Mouse (Mus musculus) G1E (cell line): ENCODE data around the gene Tnfsf4. TPM values are rescaled to one million over a fixed set of nuclear protein-coding genes. Genes with fewer than 3 reads are reported as not detected.

Source experiments
- ATAC-seq: 2 replicates; pipeline ENCODE4 v1.8.0; 2016; ENCODE audit warnings: mild to moderate bottlenecking; ENCODE audit not compliant: insufficient number of reproducible peaks, poor library complexity, low FRiP score, severe bottlenecking; ENCODE audit errors: extremely low read depth
- DNase-seq: peaks from one replicate; pipeline ENCODE4 v3.0.0; 2012; ENCODE audit warnings: low spot score
- H3K27me3 ChIP-seq: 2 replicates; pipeline ENCODE4 v1.6.1; 2012; ENCODE audit warnings: mild to moderate bottlenecking, low read length, inconsistent platforms; ENCODE audit not compliant: insufficient read depth
- H3K36me3 ChIP-seq: replicated peaks from 2 replicates; pipeline ENCODE3; 2012; ENCODE audit warnings: mild to moderate bottlenecking, inconsistent platforms
- H3K4me1 ChIP-seq: 2 replicates; pipeline ENCODE4 v1.6.1; 2012; ENCODE audit warnings: low read depth, low read length, inconsistent platforms, mixed read lengths; ENCODE audit not compliant: insufficient read depth
- H3K4me3 ChIP-seq: 2 replicates; pipeline ENCODE4 v1.5.1; 2012; ENCODE audit warnings: low read depth, mild to moderate bottlenecking, inconsistent platforms, low read length, moderate library complexity, mixed read lengths
- H3K9me3 ChIP-seq: replicated peaks from 2 replicates; pipeline ENCODE4 v1.6.1; 2012; ENCODE audit warnings: inconsistent platforms
- CTCF ChIP-seq: IDR thresholded peaks from 2 replicates; pipeline ENCODE4 v1.5.1; 2012; ENCODE audit warnings: low read depth, low read length, inconsistent platforms, mixed read lengths
- GATA1 ChIP-seq: IDR thresholded peaks from 2 replicates; pipeline ENCODE4 v1.6.1; 2012; ENCODE audit warnings: borderline replicate concordance, low read length, inconsistent platforms, mixed read lengths
- GATA2 ChIP-seq: IDR thresholded peaks from 2 replicates; pipeline ENCODE4 v1.6.1; 2012; ENCODE audit warnings: low read depth, low read length, inconsistent platforms, borderline replicate concordance
- POLR2AphosphoS5 ChIP-seq: IDR thresholded peaks from 2 replicates; pipeline ENCODE4 v1.6.1; 2012; ENCODE audit warnings: low read depth, low read length, inconsistent platforms; ENCODE audit not compliant: insufficient replicate concordance
- TAL1 ChIP-seq: conservative IDR thresholded peaks from 2 replicates; pipeline ENCODE4 v1.6.1; 2012; ENCODE audit warnings: low read depth, low read length, inconsistent platforms, mixed read lengths
- polyA plus RNA-seq: library from polyadenylated mRNA; stranded (reverse); fragments of >175 nt; gene quantifications from 2 replicates; pipeline ENCODE4 v1.2.3, GENCODE M21; 2012
- total RNA-seq, 2 experiments: library from RNA; stranded (forward) in 1 of 2; stranded (reverse) in 1 of 2; fragments of 200-1000 nt in 1 of 2; fragments of >200 nt in 1 of 2; fragmentation: Nextera tagmentation in 1 of 2; gene quantifications; 2 replicates each; pipeline ENCODE4 v1.2.3; 2014 to 2017

The Tnfsf4 gene
- total and polyA plus RNA-seq, 3 experiments, result 0.05 TPM; not detected in 2

DNA sequence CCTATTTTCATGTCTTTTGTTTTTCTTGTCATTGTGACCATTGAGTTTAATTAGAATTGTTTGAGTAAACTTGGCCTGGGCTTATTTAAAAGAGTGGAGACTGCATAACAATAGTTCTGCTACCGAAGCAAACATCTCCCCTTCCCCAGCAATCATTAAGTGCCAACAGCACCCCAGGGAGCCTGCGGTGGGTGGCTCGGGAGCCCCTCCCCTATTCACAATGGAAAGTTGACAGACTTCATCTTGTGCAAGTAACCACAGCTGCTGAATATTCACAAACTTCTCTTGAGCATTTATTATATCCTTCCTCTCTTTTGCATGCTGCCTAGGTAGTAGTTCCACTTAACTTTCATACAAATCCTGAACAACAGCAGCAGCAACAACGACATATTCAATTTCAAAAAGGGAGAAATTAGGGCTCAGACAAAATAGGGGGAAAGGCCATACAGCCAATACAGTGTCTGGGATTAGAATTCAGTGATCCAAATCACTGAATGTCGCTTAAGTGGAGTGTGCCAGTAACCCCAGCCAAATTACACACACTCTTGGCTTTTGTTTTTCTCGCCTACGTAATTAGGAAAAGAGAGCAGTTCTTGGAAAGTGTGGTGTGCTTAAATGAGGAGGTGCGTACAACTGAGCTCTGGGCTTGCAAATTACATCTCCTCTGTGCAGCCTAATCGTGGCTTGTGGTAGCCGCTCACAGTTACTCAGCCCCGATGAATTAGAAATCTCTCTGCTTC lies 15.4 kb upstream of the Tnfsf4 start:
- Histone ChIP-seq H3K4me1 (peaks cover 2% of the 10 kb centered on the region; the same call in 1 of the 2 replicates), H3K9me3 (no peaks in the 10 kb centered on the region), H3K4me3 (no peak overlapping the region), H3K36me3 (no peaks in the 10 kb centered on the region), H3K27me3 (peaks cover 30% of the 10 kb centered on the region)
- ATAC-seq, result no peak
- no peak for DNase-seq
- TF ChIP-seq CTCF, result no peak
- no peak for TF ChIP-seq POLR2AphosphoS5
- no peak for TF ChIP-seq GATA1
- TF ChIP-seq GATA2, result no peak
- no peak for TF ChIP-seq TAL1

DNA sequence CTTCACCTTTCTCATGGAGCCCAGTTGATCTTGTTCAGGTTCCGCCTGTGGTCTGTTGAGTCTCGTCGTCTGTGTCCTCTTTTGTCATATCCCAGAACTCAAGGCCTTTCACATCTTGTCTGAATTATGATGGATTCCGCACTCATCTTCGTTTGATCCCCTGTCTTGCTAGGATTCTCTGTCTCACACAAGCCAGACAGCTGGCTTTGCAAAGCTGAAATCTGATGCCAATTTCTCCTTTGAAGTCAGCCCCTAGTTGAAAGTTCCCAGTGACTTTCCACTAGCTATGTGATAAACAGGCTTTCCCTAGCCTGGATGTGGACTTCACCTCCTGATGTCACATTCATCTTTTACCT lies 14.8 kb upstream of the Tnfsf4 start:
- Histone ChIP-seq H3K9me3 (no peaks in the 10 kb centered on the region), H3K4me1 (no peaks in the 10 kb centered on the region; the same call in 1 of the 2 replicates), H3K27me3 (peaks cover 28% of the 10 kb centered on the region), H3K36me3 (no peaks in the 10 kb centered on the region), H3K4me3 (no peak overlapping the region)
- no peak for DNase-seq
- TF ChIP-seq GATA1 (no peak), TAL1 (no peak), POLR2AphosphoS5 (no peak), GATA2 (no peak), CTCF (no peak)
- no peak for ATAC-seq

DNA sequence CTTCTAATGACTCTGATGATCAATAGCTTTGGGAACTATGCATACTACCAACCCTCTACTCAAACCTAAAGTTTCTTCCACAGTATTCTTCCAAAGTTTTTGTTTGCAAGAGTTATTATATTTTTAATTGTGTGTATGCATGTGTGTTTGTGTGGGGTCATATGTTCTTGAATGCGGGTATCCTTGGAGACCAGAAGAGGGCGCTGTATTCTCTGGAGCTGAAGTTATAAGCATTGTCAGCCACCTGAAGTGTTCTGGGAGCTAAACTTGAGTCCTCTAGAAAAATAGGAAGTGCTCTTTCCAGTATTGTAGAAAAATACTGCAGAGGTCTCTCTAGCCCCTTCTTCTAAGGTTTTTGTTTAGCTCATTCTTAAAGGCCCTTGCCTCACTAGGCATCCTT lies 5.1 kb upstream of the Tnfsf4 start:
- no peak for TF ChIP-seq POLR2AphosphoS5
- TF ChIP-seq CTCF, result no peak
- no peak for TF ChIP-seq TAL1
- no peak for TF ChIP-seq GATA1
- no peak for TF ChIP-seq GATA2
- no peak for DNase-seq
- Histone ChIP-seq H3K27me3 (peaks cover 29% of the 10 kb centered on the region), H3K9me3 (no peaks in the 10 kb centered on the region), H3K36me3 (no peaks in the 10 kb centered on the region), H3K4me3 (no peak overlapping the region), H3K4me1 (no peaks in the 10 kb centered on the region)
- no peak for ATAC-seq

DNA sequence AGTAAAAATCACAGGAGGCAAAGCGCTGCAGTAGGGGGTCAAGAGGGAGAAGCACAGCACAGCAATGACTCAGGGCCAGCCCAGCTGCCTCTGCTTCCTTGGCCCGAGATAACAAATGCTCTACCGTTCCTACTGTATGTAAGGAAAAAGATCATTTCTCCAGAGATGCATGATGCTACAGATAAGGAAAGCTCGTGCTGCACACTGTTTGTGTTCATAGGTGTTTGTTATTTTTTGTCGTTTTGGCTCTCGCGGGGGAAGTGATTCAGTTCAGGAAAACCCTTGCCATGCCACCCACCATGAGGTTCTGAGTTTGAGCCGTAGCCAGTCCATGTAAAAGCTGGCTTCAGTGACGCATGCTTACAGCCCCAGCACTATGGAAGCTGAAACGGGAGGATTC lies 2.3 kb upstream of the Tnfsf4 start:
- peaks cover 29% of the 10 kb centered on the region for H3K27me3 ChIP-seq
- H3K36me3 ChIP-seq, result no peaks in the 10 kb centered on the region
- TF ChIP-seq CTCF (no peak), POLR2AphosphoS5 (no peak), GATA2 (no peak), TAL1 (no peak), GATA1 (no peak)
- no peaks in the 10 kb centered on the region for H3K4me1 ChIP-seq
- no peaks in the 10 kb centered on the region for H3K9me3 ChIP-seq
- DNase-seq, result no peak
- no peak for ATAC-seq
- no peak overlapping the region for H3K4me3 ChIP-seq

DNA sequence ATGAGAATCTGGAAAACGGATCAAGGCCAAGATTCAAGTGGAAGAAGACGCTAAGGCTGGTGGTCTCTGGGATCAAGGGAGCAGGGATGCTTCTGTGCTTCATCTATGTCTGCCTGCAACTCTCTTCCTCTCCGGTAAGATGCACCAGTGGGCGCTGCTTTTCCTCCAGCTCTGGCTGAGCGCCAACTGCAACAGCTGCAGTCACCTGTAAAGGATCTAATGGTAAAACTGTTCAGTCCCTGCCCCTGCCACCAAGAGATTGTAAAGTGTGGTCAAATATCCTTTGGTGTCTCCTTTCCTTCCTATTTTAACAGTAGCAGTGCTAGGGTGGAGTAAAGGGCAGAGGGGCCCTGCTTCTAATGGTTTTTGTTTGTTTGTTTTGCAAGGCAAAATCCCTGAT lies 401 bp downstream of the Tnfsf4 start:
- no peaks in the 10 kb centered on the region for H3K4me1 ChIP-seq
- no peak overlapping the region for H3K4me3 ChIP-seq
- peaks cover 29% of the 10 kb centered on the region for H3K27me3 ChIP-seq
- ATAC-seq (no peak), DNase-seq (no peak)
- TF ChIP-seq GATA1, result no peak
- no peak for TF ChIP-seq GATA2
- no peak for TF ChIP-seq POLR2AphosphoS5
- no peak for TF ChIP-seq CTCF
- no peak for TF ChIP-seq TAL1
- no peaks in the 10 kb centered on the region for H3K9me3 ChIP-seq
- no peaks in the 10 kb centered on the region for H3K36me3 ChIP-seq

DNA sequence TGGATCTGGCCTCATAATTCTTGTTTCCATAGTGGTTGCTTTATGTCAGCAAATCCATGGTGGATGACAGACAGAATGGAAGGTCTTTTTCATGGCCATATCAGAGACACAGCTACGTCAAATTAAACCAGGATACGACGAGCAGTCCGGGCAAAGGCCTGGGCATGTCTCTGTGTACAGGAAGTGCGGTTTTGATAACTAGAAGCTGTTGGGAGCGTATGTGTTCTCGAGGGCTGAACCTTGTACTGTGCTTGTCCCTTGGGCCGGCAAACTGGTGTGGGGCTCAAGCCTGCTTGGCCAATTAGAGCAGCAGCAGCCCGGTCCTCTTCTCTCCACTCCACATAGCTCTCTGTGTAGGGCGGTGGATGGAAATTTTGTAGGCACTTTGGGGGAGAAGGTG lies 1.1 kb downstream of the Tnfsf4 start:
- Histone ChIP-seq H3K27me3 (peaks cover 28% of the 10 kb centered on the region), H3K4me3 (no peak overlapping the region), H3K36me3 (no peaks in the 10 kb centered on the region), H3K4me1 (no peaks in the 10 kb centered on the region), H3K9me3 (no peaks in the 10 kb centered on the region)
- DNase-seq, result no peak
- ATAC-seq, result no peak
- no peak for TF ChIP-seq TAL1
- no peak for TF ChIP-seq GATA2
- no peak for TF ChIP-seq GATA1
- TF ChIP-seq POLR2AphosphoS5, result no peak
- TF ChIP-seq CTCF, result no peak
